Mouse (Mus musculus) embryonic facial prominence, embryonic 12.5 days (tissue): ENCODE measurements at regions not wholly inside any gene's neighbourhood (a gene's known extent, or its start where the extent isn't known, plus 50 kb on each side); places are given as distances from the start of the nearest gene placed in this dataset.
"Not testable (repeated sequence)": the region's sequence is repeated elsewhere in the genome, so short reads cannot be mapped to it uniquely, and the experiment has no call there.

Experiments used
- ATAC-seq: fragments of 200-750 bp; cut with Nextera tagmentation; 2 replicates; pipeline ENCODE4 v1.8.0; 2017; ENCODE audit not compliant: insufficient number of reproducible peaks, insufficient read depth, low FRiP score, low TSS enrichment
- H3K27ac ChIP-seq: fragments of 300-500 bp; sonication (generic); 2 replicates; pipeline ENCODE4 v1.5.1; 2016; ENCODE audit warnings: mild to moderate bottlenecking
- H3K27me3 ChIP-seq: fragments of 300-500 bp; sonication (generic); 2 replicates; pipeline ENCODE4 v1.6.1; 2016; ENCODE audit warnings: mild to moderate bottlenecking, moderate library complexity
- H3K36me3 ChIP-seq: fragments of 300-500 bp; sonication (generic); 2 replicates; pipeline ENCODE4 v1.6.1; 2016; ENCODE audit warnings: mild to moderate bottlenecking
- H3K4me1 ChIP-seq: fragments of 300-500 bp; sonication (generic); 2 replicates; pipeline ENCODE4 v1.6.1; 2016
- H3K4me2 ChIP-seq: fragments of 300-500 bp; sonication (generic); replicated peaks from 2 replicates; pipeline ENCODE4 v1.6.1; 2016; ENCODE audit warnings: mild to moderate bottlenecking, moderate library complexity
- H3K4me3 ChIP-seq: fragments of 300-500 bp; sonication (generic); 2 replicates; pipeline ENCODE4 v1.5.1; 2016; ENCODE audit warnings: mild to moderate bottlenecking
- H3K9ac ChIP-seq: fragments of 300-500 bp; sonication (generic); 2 replicates; pipeline ENCODE4 v1.6.1; 2016; ENCODE audit warnings: mild to moderate bottlenecking, moderate library complexity
- H3K9me3 ChIP-seq: fragments of 300-500 bp; sonication (generic); 2 replicates; pipeline ENCODE4 v1.6.1; 2016; ENCODE audit warnings: mild to moderate bottlenecking, moderate library complexity
- WGBS: fragments of 180-500 bp; shearing (Covaris S2); methylation state at CpG from one replicate; pipeline ENCODE4 v1.1.7; 2016; 5-methylcytosine and 5-hydroxymethylcytosine counted together

- Histone ChIP-seq H3K4me3 (no peak overlapping the region), H3K4me1 (no peaks in the 10 kb centered on the region), H3K27me3 (no peaks in the 10 kb centered on the region), H3K36me3 (no peaks in the 10 kb centered on the region), H3K4me2 (no peak overlapping the region), H3K9me3 (no peaks in the 10 kb centered on the region), H3K27ac (no peak overlapping the region), H3K9ac (no peak overlapping the region)
- 87% methylated on average over 13 of the region's 13 CpGs for whole genome bisulfite sequencing
- no peak for ATAC-seq
These were observed 54.4 kb upstream of the Lrpprc start for GRCm38 (mm10) chr17:84844950-84845349.

GRCm38 (mm10) chr17:84846141-84846540 is 55.6 kb upstream of the Lrpprc start:
- no peak overlapping the region for H3K4me3 ChIP-seq
- H3K27ac ChIP-seq = no peak overlapping the region
- H3K36me3 ChIP-seq = no peaks in the 10 kb centered on the region
- H3K9me3 ChIP-seq = no peaks in the 10 kb centered on the region
- H3K9ac ChIP-seq = no peak overlapping the region
- ATAC-seq = no peak
- no peaks in the 10 kb centered on the region for H3K27me3 ChIP-seq
- H3K4me1 ChIP-seq = no peaks in the 10 kb centered on the region
- WGBS = 83% methylated on average over 9 of the region's 9 CpGs
- H3K4me2 ChIP-seq = no peak overlapping the region

GRCm38 (mm10) chr17:84848385-84849030 is 57.9 kb upstream of the Lrpprc start:
- H3K9me3 ChIP-seq = no peaks in the 10 kb centered on the region
- ATAC-seq = no peak
- H3K4me1 ChIP-seq = no peaks in the 10 kb centered on the region
- H3K27ac ChIP-seq = no peak overlapping the region
- H3K9ac ChIP-seq = no peak overlapping the region
- no peaks in the 10 kb centered on the region for H3K27me3 ChIP-seq
- H3K36me3 ChIP-seq = no peaks in the 10 kb centered on the region
- H3K4me2 ChIP-seq = no peak overlapping the region
- H3K4me3 ChIP-seq = no peak overlapping the region
- 51% methylated on average over 14 of the region's 14 CpGs for WGBS

GRCm38 (mm10) chr17:84849031-84849405 is 58.4 kb upstream of the Lrpprc start:
- Histone ChIP-seq H3K27ac (no peak overlapping the region), H3K9ac (no peak overlapping the region), H3K4me2 (no peak overlapping the region), H3K36me3 (no peaks in the 10 kb centered on the region), H3K27me3 (no peaks in the 10 kb centered on the region), H3K9me3 (no peaks in the 10 kb centered on the region), H3K4me3 (no peak overlapping the region), H3K4me1 (no peaks in the 10 kb centered on the region)
- 67% methylated on average over 6 of the region's 6 CpGs for WGBS
- no peak for ATAC-seq

GRCm38 (mm10) chr17:84850464-84850863 is 59.9 kb upstream of the Lrpprc start:
- WGBS = 75% methylated on average over 5 of the region's 5 CpGs
- Histone ChIP-seq H3K4me2 (no peak overlapping the region), H3K27me3 (no peaks in the 10 kb centered on the region), H3K9me3 (no peaks in the 10 kb centered on the region), H3K36me3 (no peaks in the 10 kb centered on the region), H3K27ac (no peak overlapping the region), H3K4me3 (no peak overlapping the region), H3K4me1 (no peaks in the 10 kb centered on the region), H3K9ac (no peak overlapping the region)
- no peak for ATAC-seq

- Histone ChIP-seq H3K4me1 (0 out of 2 replicates have a peak, but pooled peaks cover 4% of the 10 kb centered on the region), H3K9me3 (no peaks in the 10 kb centered on the region), H3K27ac (no peak overlapping the region), H3K9ac (no peak overlapping the region), H3K4me2 (no peak overlapping the region), H3K4me3 (no peak overlapping the region), H3K27me3 (no peaks in the 10 kb centered on the region), H3K36me3 (no peaks in the 10 kb centered on the region)
- no peak for ATAC-seq
- WGBS = 88% methylated on average over 5 of the region's 5 CpGs
These were observed 60.3 kb upstream of the Lrpprc start for GRCm38 (mm10) chr17:84850893-84851292.

- Histone ChIP-seq H3K4me1 (peaks cover 9% of the 10 kb centered on the region; the same call in 1 of the 2 replicates), H3K27ac (no peak overlapping the region), H3K9me3 (no peaks in the 10 kb centered on the region), H3K9ac (no peak overlapping the region), H3K36me3 (no peaks in the 10 kb centered on the region), H3K27me3 (no peaks in the 10 kb centered on the region), H3K4me2 (no peak overlapping the region), H3K4me3 (no peak overlapping the region)
- no peak for ATAC-seq
- 76% methylated on average over 6 of the region's 6 CpGs for WGBS
These were observed 66.4 kb upstream of the Lrpprc start for GRCm38 (mm10) chr17:84856971-84857370.

GRCm38 (mm10) chr17:84858830-84859229 is 68.2 kb upstream of the Lrpprc start:
- Histone ChIP-seq H3K9ac (no peak overlapping the region), H3K9me3 (no peaks in the 10 kb centered on the region), H3K4me3 (no peak overlapping the region), H3K4me1 (peaks cover 9% of the 10 kb centered on the region; the same call in 1 of the 2 replicates), H3K27me3 (no peaks in the 10 kb centered on the region), H3K36me3 (no peaks in the 10 kb centered on the region), H3K4me2 (no peak overlapping the region), H3K27ac (no peak overlapping the region)
- ATAC-seq = no peak
- 21% methylated on average over 4 of the region's 4 CpGs for WGBS

- no peak overlapping the region for H3K27ac ChIP-seq
- no peaks in the 10 kb centered on the region for H3K9me3 ChIP-seq
- H3K36me3 ChIP-seq = no peaks in the 10 kb centered on the region
- 79% methylated on average over 8 of the region's 8 CpGs for WGBS
- H3K4me1 ChIP-seq = peaks cover 9% of the 10 kb centered on the region; the same call in 1 of the 2 replicates
- H3K9ac ChIP-seq = no peak overlapping the region
- H3K4me3 ChIP-seq = no peak overlapping the region
- no peaks in the 10 kb centered on the region for H3K27me3 ChIP-seq
- no peak for ATAC-seq
- H3K4me2 ChIP-seq = no peak overlapping the region
These were observed 69.3 kb upstream of the Lrpprc start for GRCm38 (mm10) chr17:84859916-84860315.

GRCm38 (mm10) chr17:84860835-84861234 is 70.2 kb upstream of the Lrpprc start:
- Histone ChIP-seq H3K4me2 (no peak overlapping the region), H3K9ac (no peak overlapping the region), H3K9me3 (no peaks in the 10 kb centered on the region), H3K36me3 (no peaks in the 10 kb centered on the region), H3K4me1 (peaks cover 6% of the 10 kb centered on the region; the same call in 1 of the 2 replicates), H3K27ac (no peak overlapping the region), H3K4me3 (no peak overlapping the region), H3K27me3 (no peaks in the 10 kb centered on the region)
- no peak for ATAC-seq
- 83% methylated on average over 4 of the region's 4 CpGs for WGBS

- H3K4me1 ChIP-seq, H3K9ac ChIP-seq, H3K4me3 ChIP-seq, H3K27ac ChIP-seq, H3K4me2 ChIP-seq, H3K9me3 ChIP-seq, H3K36me3 ChIP-seq, H3K27me3 ChIP-seq, ATAC-seq: not testable (repeated sequence)
These were observed 73.6 kb upstream of the Lrpprc start for GRCm38 (mm10) chr17:84864231-84864630.

- H3K27ac ChIP-seq = no peak overlapping the region
- no peak overlapping the region for H3K4me2 ChIP-seq
- no peaks in the 10 kb centered on the region for H3K36me3 ChIP-seq
- H3K9ac ChIP-seq = no peak overlapping the region
- WGBS = 54% methylated on average over 2 of the region's 2 CpGs
- no peak for ATAC-seq
- H3K4me1 ChIP-seq = no peaks in the 10 kb centered on the region
- no peaks in the 10 kb centered on the region for H3K27me3 ChIP-seq
- H3K4me3 ChIP-seq = no peak overlapping the region
- no peaks in the 10 kb centered on the region for H3K9me3 ChIP-seq
These were observed 74.6 kb upstream of the Lrpprc start for GRCm38 (mm10) chr17:84865158-84865557.

GRCm38 (mm10) chr17:84865566-84865965 is 75.0 kb upstream of the Lrpprc start:
- Histone ChIP-seq H3K4me1 (no peaks in the 10 kb centered on the region), H3K27me3 (no peaks in the 10 kb centered on the region), H3K9me3 (no peaks in the 10 kb centered on the region), H3K27ac (no peak overlapping the region), H3K36me3 (no peaks in the 10 kb centered on the region), H3K9ac (no peak overlapping the region), H3K4me3 (no peak overlapping the region), H3K4me2 (no peak overlapping the region)
- no peak for ATAC-seq
- 74% methylated on average over 3 of the region's 3 CpGs for WGBS
